Mouse (Mus musculus) CH12.LX (cell line): ENCODE results near the gene Rin3.

Source experiments
- BHLHE40 ChIP-seq: IDR thresholded peaks from 2 replicates; pipeline ENCODE4 v1.6.1; 2011; ENCODE audit warnings: mild to moderate bottlenecking, low read depth, low read length, improper control_type of control experiment
- CHD1 ChIP-seq: IDR thresholded peaks from 2 replicates; pipeline ENCODE4 v1.6.1; 2012; ENCODE audit warnings: low read depth, low read length, improper control_type of control experiment, inconsistent platforms
- CTCF ChIP-seq, 2 experiments: IDR thresholded peaks in 1 of 2; conservative IDR thresholded peaks in 1 of 2; 2 replicates each; pipeline ENCODE4 v1.5.1; 2011 to 2012; ENCODE audit warnings: low read depth in 2 of 2, low read length in 2 of 2, improper control_type of control experiment in 1 of 2, inconsistent platforms in 1 of 2, mild to moderate bottlenecking in 1 of 2, moderate library complexity in 1 of 2
- POLR2A ChIP-seq: IDR thresholded peaks from 2 replicates; pipeline ENCODE4 v1.6.1; 2011; ENCODE audit warnings: low read depth, mild to moderate bottlenecking, improper control_type of control experiment, low read length
- TCF12 ChIP-seq: IDR thresholded peaks from 2 replicates; pipeline ENCODE4 v1.6.1; 2014; ENCODE audit warnings: low read depth, mild to moderate bottlenecking, inconsistent platforms, low read length, improper control_type of control experiment
- USF2 ChIP-seq: conservative IDR thresholded peaks from 2 replicates; pipeline ENCODE4 v1.6.1; 2011; ENCODE audit warnings: low read depth, low read length, improper control_type of control experiment
- ZKSCAN1 ChIP-seq: IDR thresholded peaks from 2 replicates; pipeline ENCODE4 v1.6.1; 2012; ENCODE audit warnings: low read depth, inconsistent platforms, low read length, improper control_type of control experiment, borderline replicate concordance

DNA sequence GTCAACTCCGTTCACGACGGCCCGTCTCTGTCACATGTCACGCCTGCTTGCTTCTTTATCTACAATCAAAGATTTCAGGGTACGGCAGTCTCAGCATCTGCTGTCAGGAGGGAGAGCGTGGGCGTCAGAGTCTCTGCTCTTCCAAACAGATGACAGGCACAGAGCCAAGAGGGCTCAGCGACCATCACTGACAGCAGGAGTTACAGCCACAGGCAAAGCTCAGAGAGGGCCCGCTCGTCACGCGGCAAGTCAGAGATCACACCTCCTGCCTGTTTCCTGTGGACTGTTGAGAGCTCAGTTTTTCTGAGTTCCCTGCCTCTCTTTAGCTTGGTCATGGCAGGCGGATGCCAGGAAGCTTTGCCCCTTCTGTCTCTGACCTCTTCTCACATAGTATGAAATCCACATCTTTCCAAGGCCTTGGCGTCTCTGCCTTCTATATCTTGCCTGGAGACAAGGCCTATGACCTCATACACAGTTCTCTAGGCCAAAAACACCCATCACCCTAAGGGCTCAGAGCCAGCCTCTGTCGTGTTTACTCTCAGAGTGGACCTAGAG lies 25.7 kb downstream of the Rin3 start:
- TF ChIP-seq POLR2A (no peak), ZKSCAN1 (no peak), CTCF (conservative IDR thresholded peaks at IDR 0.05 in 1 of 2, IDR thresholded peaks at IDR 0.05 in 1 of 2; ENCODE audit: low read depth in 2 of 2, low read length in 2 of 2) (no peak), TCF12 (no peak), USF2 (no peak), BHLHE40 (no peak), CHD1 (no peak)
